Mouse (Mus musculus) kidney, adult 8-10 months (tissue): Measurements from ENCODE around the gene Kif2a.
"Not testable (repeated sequence)": the region's sequence is repeated elsewhere in the genome, so short reads cannot be mapped to it uniquely, and the experiment has no call there.

Experiments used
- DNase-seq, 2 experiments: peaks; one replicate each; pipeline ENCODE4 v3.0.0; 2022

The Kif2a gene

DNA sequence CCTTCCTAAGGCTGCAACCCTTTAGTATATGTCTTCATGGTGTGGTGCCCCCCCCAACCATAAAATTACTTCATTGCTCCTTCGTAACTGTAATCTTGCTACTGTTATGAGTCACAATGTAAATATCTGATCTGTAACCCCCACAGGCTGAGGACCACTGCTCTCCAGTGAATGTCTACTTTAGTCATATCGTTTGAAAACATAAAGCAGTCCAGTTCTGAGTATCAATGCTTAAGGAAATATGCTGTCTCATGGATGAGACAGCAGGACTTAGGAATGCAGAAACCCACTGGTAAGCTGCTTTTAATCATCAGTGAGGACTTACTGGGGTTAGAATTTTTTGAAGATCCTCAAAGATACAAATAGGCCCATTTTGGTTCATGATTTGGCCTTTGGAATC is 2.5 kb downstream of the Kif2a start:
- DNase-seq: no peak

- DNase-seq: no peak
These were observed 8.0 kb downstream of the Kif2a start for GRCm38 (mm10) chr13:107013926-107014325.

GRCm38 (mm10) chr13:107011618-107012017 is 10.3 kb downstream of the Kif2a start:
- no peak for DNase-seq

GRCm38 (mm10) chr13:107008174-107008573 is 13.8 kb downstream of the Kif2a start:
- no peak for DNase-seq

GRCm38 (mm10) chr13:107003211-107003610 is 18.7 kb downstream of the Kif2a start:
- DNase-seq: no peak

GRCm38 (mm10) chr13:106998671-106999070 is 23.3 kb downstream of the Kif2a start:
- peak in 1 of 2 experiments; percentile 9 for DNase-seq

- DNase-seq: no peak
These were observed 23.9 kb downstream of the Kif2a start for GRCm38 (mm10) chr13:106998026-106998425.

DNA sequence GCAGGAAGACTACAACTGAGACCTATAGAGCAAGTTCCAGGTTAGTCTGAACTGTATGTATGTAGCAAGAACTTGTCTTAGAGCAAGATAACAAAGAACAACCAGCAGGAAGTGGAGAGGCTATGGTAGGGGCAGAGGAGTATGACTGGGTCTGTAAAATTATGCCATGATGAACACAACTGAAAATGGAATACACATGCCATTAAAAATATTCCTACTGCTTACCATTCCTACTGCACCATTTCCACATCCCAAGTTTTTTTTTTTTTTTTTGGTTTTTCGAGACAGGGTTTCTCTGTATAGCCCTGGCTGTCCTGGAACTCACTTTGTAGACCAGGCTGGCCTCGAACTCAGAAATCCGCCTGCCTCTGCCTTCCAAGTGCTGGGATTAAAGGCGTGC is 24.4 kb downstream of the Kif2a start:
- DNase-seq: not testable (repeated sequence)

GRCm38 (mm10) chr13:106996891-106997290 is 25.0 kb downstream of the Kif2a start:
- no peak for DNase-seq

GRCm38 (mm10) chr13:106961496-106961895 is 60.4 kb downstream of the Kif2a start:
- no peak for DNase-seq

- no peak for DNase-seq
These were observed 61.4 kb downstream of the Kif2a start for GRCm38 (mm10) chr13:106960557-106960956.

DNA sequence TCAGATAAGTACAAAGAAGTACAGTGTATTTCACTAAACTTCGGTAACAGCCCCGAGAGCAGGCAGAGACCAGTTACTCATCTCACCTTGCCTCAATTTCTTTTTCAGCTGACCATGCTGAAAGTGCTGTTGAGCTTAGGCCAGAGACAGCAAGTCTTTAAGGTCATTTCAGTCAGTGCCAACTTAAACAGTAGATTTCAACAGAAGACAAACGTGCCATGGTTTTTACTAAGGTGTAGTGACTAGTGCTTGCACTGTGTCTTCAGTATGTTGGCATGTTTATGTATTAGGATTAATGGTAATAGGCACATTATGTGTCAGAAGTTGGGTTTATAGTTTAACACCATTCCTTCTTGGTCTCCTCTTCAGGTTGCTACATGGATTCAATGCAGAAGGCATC is 63.6 kb downstream of the Kif2a start:
- no peak for DNase-seq

DNA sequence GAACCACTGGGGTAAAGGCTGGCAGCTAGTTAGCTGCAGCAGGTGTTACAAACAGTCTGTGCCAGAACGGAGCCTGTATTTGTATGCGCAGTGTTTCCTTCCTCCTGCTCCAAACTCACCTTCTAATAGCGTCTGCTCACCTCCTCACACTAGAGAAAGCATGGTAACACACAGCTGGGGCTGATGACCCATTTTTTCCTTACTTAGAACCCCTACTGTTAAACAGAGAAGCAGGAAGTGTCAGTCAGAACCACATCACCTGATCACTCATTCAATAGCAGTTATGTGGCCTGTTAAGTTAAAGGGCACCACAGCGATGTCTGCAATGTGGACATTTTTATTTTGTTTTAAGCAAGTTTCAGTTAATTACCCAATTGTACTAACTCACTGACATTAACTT is 64.4 kb downstream of the Kif2a start:
- DNase-seq: no peak

DNA sequence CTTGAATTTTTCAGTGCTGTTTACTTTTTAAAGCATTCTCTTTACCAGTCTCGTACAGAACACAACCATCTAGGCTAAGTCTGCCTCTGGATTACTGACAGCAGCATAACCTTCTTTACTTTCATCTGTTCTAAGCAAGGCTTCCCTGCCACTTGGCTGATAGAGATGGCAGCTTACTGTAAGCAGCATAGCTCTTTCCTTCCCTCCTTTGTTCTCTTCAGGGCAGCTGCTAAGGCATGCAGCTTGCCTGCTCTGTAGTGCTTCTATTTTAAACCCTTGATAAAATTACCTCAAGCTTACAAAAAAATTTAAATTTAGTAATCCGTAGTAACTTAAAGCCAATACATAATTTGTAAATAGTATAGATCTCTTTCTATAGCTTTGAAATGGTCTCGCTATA is 67.0 kb downstream of the Kif2a start:
- no peak for DNase-seq

DNA sequence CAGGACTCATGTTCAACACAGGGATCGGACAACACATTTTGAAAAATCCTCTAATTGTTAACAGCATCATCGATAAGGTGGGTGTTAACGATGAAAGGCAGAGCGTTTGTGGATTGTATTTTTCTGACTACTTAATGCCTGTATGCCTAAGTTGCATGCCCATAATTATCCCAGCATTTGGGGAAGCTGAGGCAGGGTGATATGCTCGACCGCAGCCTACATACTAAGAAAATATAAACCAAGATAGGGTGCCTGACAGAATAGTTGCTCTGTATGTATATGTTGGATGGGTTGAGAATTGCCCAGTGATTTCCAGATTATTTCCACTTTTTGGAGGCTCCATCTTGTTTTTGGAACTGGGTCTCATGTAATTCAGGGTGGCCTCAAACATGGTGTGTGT is 74.3 kb downstream of the Kif2a start:
- no peak for DNase-seq

- DNase-seq: peak; percentile 95
These were observed 75.1 kb downstream of the Kif2a start, which contains the start of gene Dimt1 for GRCm38 (mm10) chr13:106946594-106947540. Dimt1 (plus strand) TSS chr13:106947127.

DNA sequence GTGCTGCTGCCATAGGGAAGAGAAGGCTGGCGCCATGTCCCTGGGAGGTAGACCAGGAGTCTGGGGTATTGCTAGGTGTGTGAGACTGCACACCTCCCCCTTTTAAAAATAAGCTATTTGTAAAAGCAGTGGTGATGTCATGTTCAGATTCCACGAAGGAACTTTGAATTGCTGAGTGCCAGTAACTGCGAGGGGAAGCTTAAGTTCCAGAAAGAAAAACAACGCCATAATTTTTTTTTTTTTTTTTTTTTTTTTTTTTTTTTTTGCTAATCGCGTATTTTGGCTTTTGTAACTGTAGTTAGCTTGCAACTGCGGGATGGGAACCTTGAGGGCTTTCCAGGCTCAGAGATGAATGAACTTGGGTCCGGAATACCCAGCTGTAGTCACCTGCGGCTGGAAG is 76.4 kb downstream of the Kif2a start:
- no peak for DNase-seq

- no peak for DNase-seq
These were observed 79.2 kb downstream of the Kif2a start for GRCm38 (mm10) chr13:106942721-106943120.

DNA sequence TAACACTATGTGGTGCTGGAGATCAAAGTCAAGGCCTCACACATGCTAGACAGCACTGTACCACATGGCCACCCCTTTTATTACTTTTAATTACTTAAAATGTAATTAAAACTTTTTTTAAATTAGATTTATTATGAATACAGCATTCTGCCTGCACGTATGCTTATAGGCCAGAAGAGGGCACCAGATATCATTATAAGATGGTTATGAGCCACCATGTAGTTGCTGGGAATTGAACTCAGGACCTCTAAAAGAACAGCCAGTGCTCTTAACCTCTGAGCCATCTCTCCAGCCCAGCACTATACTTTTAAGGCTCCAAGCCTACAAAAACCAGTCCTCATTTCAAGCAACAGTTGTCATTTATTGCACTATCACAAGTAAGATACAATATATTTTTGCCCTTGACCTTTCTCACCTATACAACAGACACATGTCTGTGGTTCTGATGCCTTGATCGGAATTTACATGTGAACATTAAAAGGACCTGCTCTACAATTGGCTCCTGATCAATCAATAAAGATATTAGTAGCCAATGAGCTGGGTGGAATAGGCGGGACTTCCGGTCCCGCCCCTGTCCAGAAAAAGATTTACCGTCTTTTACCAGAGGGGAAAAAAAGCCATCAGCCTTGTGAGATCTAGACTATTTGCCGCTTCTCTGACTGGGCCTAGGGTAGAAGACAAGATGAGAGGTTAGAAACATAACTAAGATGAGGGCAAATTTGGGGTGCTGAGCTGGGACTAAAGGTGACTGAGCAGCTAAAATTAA is 80.5 kb downstream of the Kif2a start:
- no peak for DNase-seq

DNA sequence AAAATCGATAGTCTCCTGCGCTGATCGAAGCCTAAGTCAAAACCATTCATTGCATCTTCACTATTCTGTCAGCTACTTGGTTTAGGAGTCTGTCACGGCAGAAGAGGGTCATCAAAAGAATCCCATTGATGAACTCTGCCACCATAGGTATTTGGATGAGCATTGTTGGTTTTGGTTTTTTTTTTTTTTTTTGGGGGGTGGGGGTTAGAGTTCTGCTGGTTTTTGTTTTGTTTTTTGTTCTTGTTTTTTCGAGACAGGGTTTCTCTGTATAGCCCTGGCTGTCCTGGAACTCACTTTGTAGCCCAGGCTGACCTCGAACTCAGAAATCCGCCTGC is 84.8 kb downstream of the Kif2a start:
- DNase-seq: no peak

DNA sequence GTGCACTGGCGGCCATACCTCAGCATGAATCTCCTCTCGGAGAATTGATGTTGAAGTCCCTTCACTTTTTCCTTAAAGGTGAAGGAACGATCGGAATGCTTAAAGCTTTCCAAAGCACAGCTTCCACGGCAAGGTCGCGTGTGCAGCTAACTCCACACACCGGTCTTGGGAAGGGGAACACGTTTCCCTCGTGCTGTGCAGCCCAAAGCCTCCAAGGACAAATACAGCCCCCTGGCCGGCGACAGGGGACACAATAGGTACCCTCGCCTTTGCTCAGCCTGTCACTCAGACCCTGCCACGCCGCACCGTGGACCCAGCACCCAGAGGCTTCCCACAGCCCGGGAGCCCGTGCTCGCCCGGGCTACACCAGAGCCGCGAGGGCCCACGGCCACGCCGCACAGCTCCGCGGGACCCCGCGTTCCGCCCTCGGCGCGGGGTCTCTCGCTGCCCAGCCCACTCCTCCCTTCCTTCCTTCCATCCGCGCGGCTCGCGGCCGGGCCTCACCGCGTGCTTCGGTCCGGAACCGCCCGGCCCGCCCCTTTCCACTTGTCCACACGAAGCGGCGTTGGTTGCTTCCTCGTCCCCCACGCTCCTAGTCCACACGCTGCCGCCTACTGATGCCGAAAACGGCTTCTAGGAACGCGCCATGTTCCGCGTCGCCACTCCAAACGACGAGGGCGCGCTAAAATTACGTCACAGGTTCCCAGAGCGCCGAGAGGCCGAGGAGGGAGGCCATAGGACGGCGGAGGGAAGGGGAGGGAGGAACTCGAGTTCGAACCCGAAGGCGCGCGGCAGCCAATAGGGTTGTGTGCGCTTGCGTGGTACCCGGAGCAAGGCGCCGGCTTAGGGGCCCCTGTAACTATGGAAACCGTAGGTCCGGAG is 85.4 kb downstream of the Kif2a start, which contains the start of gene Ipo11:
TSS of gene Ipo11 (minus strand) at position 703 of the 882 bp plus-strand sequence.
- peak; percentile 86 to 89 for DNase-seq

DNA sequence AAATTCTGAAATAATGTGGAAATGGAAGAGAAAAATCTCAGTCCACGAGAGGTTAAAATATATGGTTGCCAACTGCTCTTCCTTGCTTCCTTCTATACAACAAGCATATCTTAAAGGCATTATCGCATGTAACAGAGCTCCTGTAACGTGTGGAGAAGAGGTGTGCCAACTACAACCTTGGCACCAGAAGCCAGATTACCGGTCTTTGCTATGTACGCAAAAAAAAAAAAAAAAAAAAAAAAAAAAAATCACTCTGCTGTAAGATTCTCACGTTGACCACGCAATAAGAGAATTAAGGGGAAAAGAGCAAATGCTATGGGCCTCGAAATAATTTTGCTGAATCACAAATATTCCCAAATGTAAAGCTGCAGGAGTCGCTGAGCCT is 86.1 kb downstream of the Kif2a start:
- no peak for DNase-seq

- no peak for DNase-seq
These were observed 92.7 kb downstream of the Kif2a start for GRCm38 (mm10) chr13:106929201-106929600.
